Mouse (Mus musculus) right cerebral cortex, adult 2 months (tissue): Measurements from ENCODE around the gene 1700025G04Rik.
A peak's percentile ranks its signal among the peaks of the same experiment; 100 is the strongest.

Source experiments
- DNase-seq, 2 experiments: peaks; one replicate each; pipeline ENCODE4 v3.0.0; 2021 to 2022; ENCODE audit warnings: low spot score in 2 of 2

The 1700025G04Rik gene

DNA sequence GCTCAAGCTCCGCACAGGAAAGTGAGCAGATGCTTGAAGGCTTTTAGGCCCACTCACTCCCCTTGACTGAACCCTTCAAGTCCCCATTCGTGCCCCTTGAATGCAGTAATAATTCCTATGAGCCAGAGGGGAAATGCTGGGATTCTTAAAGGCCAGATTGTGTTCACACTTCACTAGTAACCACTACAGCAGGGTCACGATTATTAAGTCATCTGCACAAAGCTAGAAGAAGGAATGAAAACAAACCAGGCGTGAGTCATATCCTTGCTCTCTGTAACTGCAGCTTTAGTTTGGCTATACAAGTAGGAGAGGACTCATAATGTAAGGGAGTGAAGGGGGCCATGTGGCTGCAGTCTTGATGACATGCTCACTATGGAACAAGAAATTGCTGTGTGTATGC lies 182.9 kb downstream of the 1700025G04Rik start:
- DNase-seq, result no peak

- DNase-seq, result no peak
These were observed 189.1 kb downstream of the 1700025G04Rik start for GRCm38 (mm10) chr1:151900706-151901360.

DNA sequence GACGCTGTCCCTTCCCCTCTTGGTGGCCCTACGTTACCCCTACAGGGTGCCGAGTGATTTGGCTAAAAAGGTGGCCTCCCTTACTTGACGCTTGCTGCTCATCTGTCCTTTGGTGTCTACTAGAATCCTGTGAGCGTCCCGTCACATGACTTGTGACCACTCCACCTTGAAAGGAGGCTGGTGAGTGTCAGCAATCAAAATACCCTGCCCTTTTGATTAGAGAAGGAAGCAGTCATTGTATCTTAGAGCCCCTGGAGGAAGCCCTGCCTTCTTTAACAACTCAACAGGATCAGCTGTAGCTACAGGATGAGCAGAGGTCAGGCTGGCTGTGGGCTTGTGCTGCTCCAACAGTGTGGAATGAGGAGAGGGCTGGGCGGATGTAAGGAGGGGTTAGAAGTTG lies 190.0 kb downstream of the 1700025G04Rik start:
- DNase-seq, result no peak

DNA sequence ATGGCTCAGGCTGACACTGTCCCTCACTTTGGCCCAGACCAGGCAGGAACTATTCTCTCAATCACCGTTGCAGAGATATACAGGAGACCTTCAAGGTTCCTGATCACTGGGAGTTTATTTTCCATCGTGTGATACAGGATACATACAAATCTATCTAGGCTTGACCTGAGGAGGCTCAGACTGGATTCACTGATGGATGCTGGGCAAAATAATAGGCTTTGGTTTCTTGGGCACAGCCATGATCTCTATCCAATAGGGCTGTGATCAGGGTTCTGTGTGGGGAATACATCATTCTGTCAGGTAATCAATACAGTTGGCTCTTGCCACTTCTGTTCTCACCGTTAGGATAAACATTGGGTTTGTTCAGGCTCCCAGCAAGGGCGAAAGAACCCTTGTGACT lies 194.5 kb downstream of the 1700025G04Rik start:
- no peak for DNase-seq

- no peak for DNase-seq
These were observed 195.9 kb downstream of the 1700025G04Rik start for GRCm38 (mm10) chr1:151893976-151894375.

- no peak for DNase-seq
These were observed 197.9 kb downstream of the 1700025G04Rik start for GRCm38 (mm10) chr1:151892008-151892407.

DNA sequence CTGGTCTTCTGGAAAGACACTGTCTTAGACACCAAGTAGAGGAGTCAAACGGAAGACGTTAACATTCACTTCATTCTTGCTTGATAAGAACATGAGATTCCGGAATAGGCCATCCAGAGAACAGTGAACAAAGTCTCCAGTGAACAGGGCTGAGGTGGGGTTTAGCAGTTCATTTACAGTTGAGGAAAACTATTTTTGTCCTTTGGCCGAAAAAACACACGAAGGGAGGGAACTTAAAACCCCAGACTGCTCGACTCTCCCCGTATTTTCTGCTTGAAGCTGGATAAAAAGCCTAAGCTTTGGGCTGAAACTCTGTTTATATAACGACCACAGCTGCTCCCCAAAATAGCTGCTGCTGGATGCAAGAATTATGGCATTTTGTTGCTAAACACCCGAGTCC lies 198.7 kb downstream of the 1700025G04Rik start:
- DNase-seq, result no peak

DNA sequence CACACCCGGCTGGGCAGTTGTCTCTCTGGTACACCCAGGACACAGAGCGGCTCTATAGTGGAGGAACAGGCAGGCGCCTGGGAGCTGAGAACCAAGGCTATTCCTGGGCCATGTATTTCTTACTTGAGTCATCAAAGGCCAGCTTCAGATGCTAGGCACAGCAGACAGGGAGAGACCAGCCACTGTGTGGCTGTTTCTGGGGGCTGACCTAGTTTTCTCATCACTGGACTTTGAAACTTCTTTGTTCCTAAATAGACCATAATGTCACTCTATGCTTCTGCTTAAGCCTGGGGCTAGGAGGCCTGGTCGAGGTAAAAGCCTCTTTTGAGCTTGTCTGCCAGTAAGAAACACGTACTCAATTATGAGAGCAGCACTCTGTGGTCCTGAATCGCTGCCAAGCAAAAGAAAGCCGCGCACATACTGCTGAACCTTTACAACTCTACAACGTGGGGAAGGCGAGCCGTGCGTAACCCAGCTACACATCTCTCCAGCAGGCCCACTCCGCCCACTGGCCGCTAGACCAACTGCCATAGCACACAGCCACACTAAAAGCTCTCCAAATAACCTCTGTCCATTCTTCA lies 199.8 kb downstream of the 1700025G04Rik start:
- peak; percentile 67 to 72 for DNase-seq

DNA sequence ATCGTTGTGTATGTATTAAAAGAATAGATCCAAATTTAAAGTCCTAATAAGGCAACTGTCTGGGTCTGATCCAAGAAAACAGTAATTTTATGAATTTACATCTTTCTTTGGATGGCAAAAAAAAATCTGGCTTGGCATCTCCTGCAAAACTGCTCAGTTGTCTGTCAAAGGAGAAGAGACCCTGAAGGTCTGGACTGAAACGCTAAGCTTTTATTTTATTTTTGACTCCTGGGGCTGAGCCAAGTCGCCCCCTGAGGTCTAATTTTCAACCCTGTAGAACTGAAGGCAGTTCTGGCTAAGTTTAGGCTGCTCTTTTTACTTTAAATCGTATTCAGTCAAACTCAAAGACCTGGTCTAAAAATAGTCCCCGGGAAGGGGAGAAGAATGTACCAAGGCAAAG lies 202.3 kb downstream of the 1700025G04Rik start:
- no peak for DNase-seq

DNA sequence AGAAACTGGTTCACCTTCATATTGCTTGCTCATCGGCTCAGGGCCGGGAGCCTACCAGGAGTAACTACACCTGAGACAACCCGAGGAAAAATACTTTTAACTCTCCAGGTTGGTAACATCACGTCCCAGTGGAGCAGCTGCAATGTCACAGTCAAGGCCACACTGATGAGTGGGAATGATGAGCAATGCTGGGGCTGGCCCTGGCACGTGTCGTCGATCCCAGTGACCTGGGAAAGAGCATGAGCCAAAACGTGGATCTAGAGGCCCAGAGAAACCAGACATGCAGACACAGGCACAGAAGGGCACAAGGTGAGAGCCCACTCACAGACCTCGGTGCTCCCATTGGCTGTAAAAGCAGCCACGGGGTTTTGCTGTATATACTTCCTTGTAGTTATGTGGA lies 202.8 kb downstream of the 1700025G04Rik start:
- no peak for DNase-seq

GRCm38 (mm10) chr1:151886171-151886570 lies 203.8 kb downstream of the 1700025G04Rik start:
- no peak for DNase-seq

- DNase-seq, result no peak
These were observed 208.7 kb downstream of the 1700025G04Rik start for GRCm38 (mm10) chr1:151881253-151881652.

GRCm38 (mm10) chr1:151880731-151881130 lies 209.2 kb downstream of the 1700025G04Rik start:
- no peak for DNase-seq

- DNase-seq, result no peak
These were observed 210.0 kb downstream of the 1700025G04Rik start for GRCm38 (mm10) chr1:151879966-151880365.

DNA sequence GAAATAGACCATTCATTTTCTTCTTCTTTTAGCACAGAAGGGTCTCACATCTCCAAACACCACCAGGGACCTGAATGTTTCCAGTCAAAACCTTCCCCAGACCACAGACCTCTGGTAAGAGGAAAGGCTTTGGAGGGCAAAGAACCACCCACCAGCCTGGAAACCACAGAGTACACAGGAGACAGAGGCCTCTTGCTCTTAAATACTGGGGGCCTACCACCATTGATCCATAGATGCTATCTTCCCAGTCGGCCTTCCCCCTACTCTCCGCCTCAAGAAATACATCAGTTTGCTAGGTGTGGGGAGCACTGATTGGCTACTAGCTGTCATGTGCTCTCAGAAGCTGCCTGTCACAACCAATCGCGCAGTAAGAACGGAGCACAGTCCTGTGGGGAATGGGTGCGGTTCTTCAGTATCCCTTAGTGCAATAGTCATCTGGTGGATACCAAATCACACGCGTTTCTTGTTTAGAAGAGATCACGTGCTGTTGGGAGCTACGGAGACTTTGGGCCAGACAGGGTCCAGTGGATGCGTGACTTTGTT lies 210.5 kb downstream of the 1700025G04Rik start:
- no peak for DNase-seq

DNA sequence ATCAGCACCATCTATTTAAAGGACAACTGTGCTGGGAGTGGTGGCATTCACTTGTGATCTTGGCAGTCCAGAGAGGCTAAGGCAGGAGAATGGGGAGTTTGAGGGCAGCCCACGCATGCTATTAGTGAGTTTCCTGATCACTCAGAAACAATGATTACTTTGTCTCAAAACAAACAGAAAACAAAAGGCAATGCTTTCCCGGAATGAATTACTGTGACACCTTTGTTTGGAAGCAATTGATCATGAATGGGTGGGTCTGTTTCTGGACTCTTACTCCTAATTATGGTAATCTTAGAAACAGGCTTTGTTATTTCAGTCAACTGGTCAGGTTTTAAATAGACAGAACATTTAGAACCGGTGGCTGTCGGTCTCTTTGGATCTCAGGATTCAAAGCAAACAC lies 211.5 kb downstream of the 1700025G04Rik start:
- no peak for DNase-seq

GRCm38 (mm10) chr1:151872971-151873370 lies 217.0 kb downstream of the 1700025G04Rik start:
- DNase-seq, result no peak

DNA sequence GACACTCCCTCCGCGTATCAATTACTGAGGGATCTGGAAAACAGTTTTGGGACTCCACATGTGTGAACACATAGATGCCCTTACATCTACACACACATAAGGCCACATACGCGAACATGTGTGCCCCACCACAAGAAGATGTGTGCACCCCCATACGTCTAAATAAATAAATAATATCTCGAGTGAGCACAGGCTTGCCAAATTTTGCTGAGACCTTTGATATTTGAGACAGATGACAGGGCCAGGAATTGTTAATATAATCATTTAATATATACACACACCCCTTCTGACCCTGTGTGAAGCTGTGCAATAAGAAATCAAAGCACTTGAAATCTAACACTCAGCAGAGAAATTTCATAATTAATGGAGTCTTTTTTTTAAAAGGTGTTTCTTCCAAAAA lies 225.6 kb downstream of the 1700025G04Rik start:
- no peak for DNase-seq

GRCm38 (mm10) chr1:151863797-151864147 lies 226.2 kb downstream of the 1700025G04Rik start:
- DNase-seq, result no peak

DNA sequence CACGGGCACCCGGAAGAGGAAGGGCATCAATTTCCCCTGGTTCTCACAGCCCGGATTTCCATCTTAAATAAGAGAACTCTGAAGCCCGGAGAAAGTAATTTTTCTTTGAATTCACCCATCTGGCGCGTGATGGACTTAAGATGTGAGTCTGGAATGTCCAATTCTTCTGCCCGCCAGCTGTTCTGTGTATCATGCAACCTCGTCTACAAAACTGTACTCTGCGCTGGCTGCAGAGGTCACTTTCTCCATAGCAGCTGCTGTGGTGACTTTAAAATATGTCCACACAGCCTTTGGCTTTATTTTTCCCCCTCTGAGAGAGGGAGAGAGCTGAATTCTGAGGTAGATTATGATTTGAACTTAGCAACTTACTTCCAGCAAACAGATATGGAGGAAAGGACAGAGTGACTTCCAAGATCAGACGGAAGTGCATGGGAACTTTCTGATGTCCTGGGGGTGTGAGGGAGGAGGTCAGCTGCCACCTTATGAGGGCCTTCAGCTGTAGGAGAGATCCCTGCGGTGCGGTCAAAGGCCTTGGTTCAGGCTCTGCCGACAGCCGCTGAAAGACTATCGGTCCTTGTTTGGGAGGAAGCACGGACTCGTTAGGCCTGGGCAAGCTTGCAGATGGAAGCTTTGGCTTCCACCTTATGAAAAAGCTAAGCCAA lies 226.7 kb downstream of the 1700025G04Rik start:
- no peak for DNase-seq

DNA sequence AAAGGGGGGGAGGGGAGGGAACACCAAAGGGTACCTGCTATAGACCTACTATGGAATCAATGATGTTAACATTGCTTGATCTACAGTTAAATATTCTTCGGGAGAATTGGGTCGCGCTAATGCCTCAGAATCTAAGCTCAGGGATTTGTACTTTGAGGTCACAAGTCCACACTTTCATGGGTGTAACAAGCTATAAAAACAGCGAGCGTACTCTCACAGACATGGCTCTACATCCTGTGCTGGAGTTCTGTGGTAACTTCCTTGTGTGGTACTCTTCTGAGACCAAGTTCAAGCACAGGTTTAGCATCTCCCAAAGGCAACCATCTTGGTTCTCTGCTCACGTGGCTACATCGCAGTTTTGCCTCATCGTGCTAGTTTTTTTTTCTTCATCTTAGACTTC lies 227.8 kb downstream of the 1700025G04Rik start:
- DNase-seq, result no peak

GRCm38 (mm10) chr1:151861334-151861995 lies 228.5 kb downstream of the 1700025G04Rik start:
- DNase-seq, result no peak
